Mouse (Mus musculus) liver, embryonic 14.5 days (tissue): Measurements from ENCODE around the gene Nrtn. TPM values are rescaled to one million over a fixed set of nuclear protein-coding genes. Genes with fewer than 3 reads are reported as not detected.

Source experiments
- ATAC-seq: fragments of 200-750 bp; cut with Nextera tagmentation; 2 replicates; pipeline ENCODE4 v1.8.0; 2017; ENCODE audit warnings: moderate number of reproducible peaks, mild to moderate bottlenecking, moderate library complexity; ENCODE audit not compliant: insufficient read depth
- DNase-seq, 3 experiments: peaks; one replicate each; pipeline ENCODE4 v3.0.0-alpha.2; 2012 to 2013; ENCODE audit warnings: low read depth in 3 of 3, low spot score in 3 of 3
- H3K27ac ChIP-seq: fragments of 300-500 bp; sonication (generic); 2 replicates; pipeline ENCODE4 v1.5.1; 2014; ENCODE audit warnings: moderate library complexity, mild to moderate bottlenecking, control low read depth, inconsistent platforms
- H3K27me3 ChIP-seq: fragments of 300-500 bp; sonication (generic); 2 replicates; pipeline ENCODE4 v1.6.1; 2014; ENCODE audit warnings: mild to moderate bottlenecking, low read length, moderate library complexity; ENCODE audit not compliant: control insufficient read depth, insufficient read depth
- H3K36me3 ChIP-seq: fragments of 300-500 bp; sonication (generic); replicated peaks from 2 replicates; pipeline ENCODE4 v1.6.1; 2014; ENCODE audit warnings: low read depth; ENCODE audit not compliant: control insufficient read depth, insufficient read depth
- H3K4me1 ChIP-seq, 2 experiments: fragments of 200-500 bp in 1 of 2; fragments of 300-500 bp in 1 of 2; sonication (generic) in 1 of 2; replicated peaks; 2 replicates each; pipeline ENCODE4 v1.6.1; 2012 to 2014; ENCODE audit warnings: antibody characterized with exemption in 1 of 2, inconsistent platforms in 1 of 2, low read length in 1 of 2; ENCODE audit not compliant: control insufficient read depth in 2 of 2, insufficient read depth in 2 of 2
- H3K4me2 ChIP-seq: fragments of 300-500 bp; sonication (generic); 2 replicates; pipeline ENCODE4 v1.6.1; 2014; ENCODE audit warnings: low read depth, mild to moderate bottlenecking, control low read depth, moderate library complexity
- H3K4me3 ChIP-seq, 2 experiments: fragments of 200-500 bp in 1 of 2; fragments of 300-500 bp in 1 of 2; sonication (generic) in 1 of 2; 2 replicates each; pipeline ENCODE4 v1.5.1; 2012 to 2014; ENCODE audit warnings: low read depth in 2 of 2, low read length in 2 of 2, mild to moderate bottlenecking in 2 of 2, control low read depth in 1 of 2, inconsistent platforms in 1 of 2, moderate library complexity in 1 of 2; ENCODE audit not compliant: insufficient read depth in 1 of 2
- H3K9ac ChIP-seq: fragments of 300-500 bp; sonication (generic); replicated peaks from 2 replicates; pipeline ENCODE4 v1.6.1; 2014; ENCODE audit warnings: mild to moderate bottlenecking, control low read depth, moderate library complexity
- H3K9me3 ChIP-seq: fragments of 300-500 bp; sonication (generic); 2 replicates; pipeline ENCODE4 v1.6.1; 2016; ENCODE audit warnings: low read length, mixed read lengths; ENCODE audit not compliant: control insufficient read depth
- CTCF ChIP-seq: IDR thresholded peaks from 2 replicates; pipeline ENCODE4 v1.5.1; 2016; ENCODE audit warnings: antibody characterized with exemption, low read depth, control low read depth
- EP300 ChIP-seq: IDR thresholded peaks from 2 replicates; pipeline ENCODE4 v1.6.1; 2016; ENCODE audit warnings: antibody characterized with exemption, low read depth
- WGBS: fragments of 180-500 bp; shearing (Covaris S2); extraction: QIAGEN DNeasy Blood & Tissue Kit; methylation state at CpG from one replicate; pipeline ENCODE4 v1.1.7; 2014; ENCODE audit not compliant: insufficient replicate concordance; 5-methylcytosine and 5-hydroxymethylcytosine counted together
- polyA plus RNA-seq, 2 experiments: library from polyadenylated mRNA; depleted of rRNA in 1 of 2; stranded (reverse) in 1 of 2; unstranded in 1 of 2; fragments of >200 nt; fragmentation: Nextera tagmentation in 1 of 2; extraction: Ambion mirVana in 1 of 2; gene quantifications; 2 replicates each; pipeline versions ENCODE4 v1.2.1 to v1.2.3; 2012 to 2014

Gene Nrtn
- polyA plus RNA-seq, 2 experiments: 1.0 to 1.7 TPM

GRCm38 (mm10) chr17:56756703-56757399 lies 479 bp downstream of the Nrtn start:
- Histone ChIP-seq H3K4me2 (peak overlapping the region; percentile 82), H3K9ac (peak overlapping the region; percentile 54), H3K27me3 (peaks cover 55% of the 10 kb centered on the region), H3K9me3 (no peaks in the 10 kb centered on the region), H3K27ac (no peak overlapping the region), H3K36me3 (no peaks in the 10 kb centered on the region), H3K4me1 (peaks cover 19 to 23% of the 10 kb centered on the region in 2 experiments), H3K4me3 (peak overlapping the region; percentile 10 to 48; a peak in 3 of 4 replicates)
- DNase-seq (no peak), ATAC-seq (0 out of 2 replicates have a peak, but pooled peaks have one; percentile 1)
- WGBS: under 1% methylated on average over 51 of the region's 51 CpGs
- TF ChIP-seq CTCF (peak; percentile 70), EP300 (no peak)

- WGBS: 7% methylated on average over 36 of the region's 36 CpGs
- no peak for TF ChIP-seq CTCF
- no peak for TF ChIP-seq EP300
- Histone ChIP-seq H3K9ac (no peak overlapping the region), H3K36me3 (no peaks in the 10 kb centered on the region), H3K9me3 (no peaks in the 10 kb centered on the region), H3K27ac (no peak overlapping the region), H3K4me2 (peak overlapping the region; percentile 21), H3K4me3 (peak overlapping the region in 1 of 2 experiments; percentile 4; a peak in 1 of 4 replicates), H3K4me1 (peaks cover 12 to 15% of the 10 kb centered on the region in 2 experiments), H3K27me3 (peaks cover 69% of the 10 kb centered on the region)
- ATAC-seq (no peak), DNase-seq (no peak)
Observed at GRCm38 (mm10) chr17:56754271-56755185, 2.8 kb downstream of the Nrtn start.

DNA sequence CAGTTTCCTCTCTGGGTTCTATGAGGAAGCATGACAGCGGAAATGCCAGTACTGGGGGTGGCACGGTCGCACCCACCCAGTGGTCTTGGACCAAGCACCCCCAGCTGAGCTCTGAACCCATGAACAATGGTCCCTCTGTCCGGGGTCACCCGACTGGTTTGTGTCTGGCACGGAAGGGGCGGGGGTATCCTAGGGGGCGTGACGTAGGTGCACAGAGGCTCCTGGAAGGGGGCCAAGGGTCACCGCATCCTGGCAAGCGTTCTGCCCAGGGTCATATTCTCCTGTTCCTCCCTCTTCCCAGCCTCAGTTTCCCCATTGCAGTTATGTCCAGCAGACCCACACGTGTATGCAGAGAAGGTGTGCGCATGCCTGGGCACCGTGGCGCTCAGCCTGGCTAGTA lies 3.9 kb downstream of the Nrtn start:
- no peak for ATAC-seq
- Histone ChIP-seq H3K36me3 (no peaks in the 10 kb centered on the region), H3K4me1 (peaks cover 9 to 14% of the 10 kb centered on the region in 2 experiments), H3K27ac (no peak overlapping the region), H3K9me3 (no peaks in the 10 kb centered on the region), H3K4me3 (no peak overlapping the region), H3K27me3 (peaks cover 66% of the 10 kb centered on the region), H3K9ac (no peak overlapping the region), H3K4me2 (no peak overlapping the region)
- TF ChIP-seq CTCF: no peak
- no peak for TF ChIP-seq EP300
- no peak for DNase-seq
- 41% methylated on average over 15 of the region's 15 CpGs for WGBS

GRCm38 (mm10) chr17:56751404-56752072 lies 5.8 kb downstream of the Nrtn start:
- Histone ChIP-seq H3K9me3 (no peaks in the 10 kb centered on the region), H3K4me3 (no peak overlapping the region), H3K36me3 (no peaks in the 10 kb centered on the region), H3K4me2 (peak overlapping the region; percentile 39), H3K27me3 (peaks cover 58% of the 10 kb centered on the region), H3K4me1 (no peaks in the 10 kb centered on the region), H3K9ac (no peak overlapping the region), H3K27ac (no peak overlapping the region)
- 26% methylated on average over 71 of the region's 71 CpGs for WGBS
- ATAC-seq (peak; percentile 71), DNase-seq (no peak)
- TF ChIP-seq EP300 (no peak), CTCF (no peak)
